Mouse (Mus musculus) kidney, adult 2 months (tissue): Measurements from ENCODE around the gene Slc5a12.

ENCODE experiments used
- CTCF ChIP-seq: fragments of 200-500 bp; conservative IDR thresholded peaks from 2 replicates; pipeline ENCODE4 v1.5.1; 2011; ENCODE audit warnings: low read depth, mild to moderate bottlenecking, control low read depth, low read length, moderate library complexity, mixed read lengths; ENCODE audit not compliant: insufficient read depth, insufficient read length
- POLR2A ChIP-seq: fragments of 200-500 bp; IDR thresholded peaks from one replicate; pipeline ENCODE4 v1.6.1; 2011; ENCODE audit warnings: low read depth, low read length, control low read depth

- TF ChIP-seq CTCF (no peak), POLR2A (no peak)
These were observed 7.1 kb upstream of the Slc5a12 start for GRCm38 (mm10) chr2:110590007-110590406.
